8 mouse cellular contexts compared by ENCODE assay signal in the genomic region with DNA sequence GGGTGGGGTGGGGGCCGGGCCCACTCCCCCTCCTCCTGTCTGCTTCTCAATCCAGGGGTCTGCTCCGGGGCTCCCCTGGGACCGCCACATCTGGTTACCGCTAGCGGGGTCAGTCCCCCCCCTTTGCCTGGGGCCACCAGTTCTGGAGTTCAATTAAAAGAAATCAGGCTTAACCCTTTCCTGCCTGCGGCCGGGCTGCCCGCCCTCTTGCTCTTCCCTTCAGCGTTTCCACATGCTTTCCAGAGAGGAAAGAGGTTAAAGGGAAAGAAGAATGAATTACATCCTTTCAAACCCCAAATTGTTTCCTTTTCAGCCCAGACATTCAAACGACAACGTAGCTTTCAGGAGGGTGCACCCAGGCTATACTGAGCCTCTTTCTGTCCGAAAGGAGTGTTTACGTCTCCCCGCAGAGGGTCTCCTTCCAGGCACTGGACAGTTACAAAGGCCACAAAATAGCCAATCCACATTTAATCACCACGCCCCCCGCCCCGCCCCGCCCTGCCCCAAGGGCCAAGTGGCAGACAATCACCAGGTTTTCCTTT. TPM values are rescaled to one million over a fixed set of nuclear protein-coding genes. Genes with fewer than 3 reads are reported as not detected.
DNase-seq lines count a peak whose midpoint lies in the region; ATAC-seq and TF ChIP-seq lines count a peak whose summit lies in the region.

No protein-coding gene starts in this region.

- no peaks in the 10 kb centered on the region for H3K36me3 ChIP-seq in thymus, adult 2 months (ENCODE audit: control insufficient read depth, insufficient read depth, low read length)
- no peaks in the 10 kb centered on the region for H3K36me3 ChIP-seq in heart, embryonic 15.5 days
- no peaks in the 10 kb centered on the region for H3K36me3 ChIP-seq in limb, embryonic 14.5 days (ENCODE audit: control insufficient read depth, insufficient read depth, low read length)
- H3K36me3 ChIP-seq in stomach, embryonic 14.5 days (ENCODE audit: control insufficient read depth, insufficient read depth, low read length) = no peaks in the 10 kb centered on the region

- no peak overlapping the region for H3K27ac ChIP-seq in thymus, adult 2 months (ENCODE audit: control insufficient read depth, insufficient read depth, low read length)
- H3K27ac ChIP-seq in heart, embryonic 15.5 days = peak overlapping the region; percentile 88
- H3K27ac ChIP-seq in limb, embryonic 14.5 days (replicated peaks; ENCODE audit: low read depth, low read length) = peak overlapping the region; percentile 94
- H3K27ac ChIP-seq in stomach, embryonic 14.5 days (ENCODE audit: low read length) = no peak overlapping the region

- H3K4me3 ChIP-seq in thymus, adult 2 months (ENCODE audit: control insufficient read depth, insufficient read depth, low read length) = peak overlapping the region; percentile 87
- H3K4me3 ChIP-seq in heart, embryonic 15.5 days = peak overlapping the region; percentile 81
- H3K4me3 ChIP-seq in limb, embryonic 14.5 days (replicated peaks; ENCODE audit: low read length) = peak overlapping the region; percentile 78
- peak overlapping the region; percentile 49 for H3K4me3 ChIP-seq in stomach, embryonic 14.5 days (ENCODE audit: low read depth, low read length)

- TF ChIP-seq POLR2A in thymus, adult 2 months (IDR thresholded peaks at IDR 0.05; ENCODE audit: control insufficient read depth, extremely low read depth, insufficient read depth, low read length, poor library complexity) = no peak
- no peak for TF ChIP-seq POLR2A in limb, embryonic 14.5 days (IDR thresholded peaks at IDR 0.05; ENCODE audit: borderline replicate concordance, extremely low read depth, insufficient read depth, insufficient read length)

- peak overlapping the region; percentile 97 for H3K4me2 ChIP-seq in heart, embryonic 15.5 days
- peak overlapping the region; percentile 90 for H3K4me2 ChIP-seq in limb, embryonic 14.5 days (replicated peaks; ENCODE audit: low read depth, low read length, severe bottlenecking)
- H3K4me2 ChIP-seq in stomach, embryonic 14.5 days (replicated peaks; ENCODE audit: low read depth, low read length) = peak overlapping the region; percentile 98

- DNase-seq in thymus, adult 2 months = peak; percentile 24
- no peak for DNase-seq in thymus, adult 18-20 months
- peak; percentile 73 for DNase-seq in limb, embryonic 14.5 days (ENCODE audit: low spot score)
- DNase-seq in frontal cortex, postnatal 14 days (ENCODE audit: low spot score in 2 of 2) = no peak
- DNase-seq in left cerebral cortex, adult 11 months (ENCODE audit: low spot score) = no peak
- DNase-seq in cerebellum, postnatal 4 days (ENCODE audit: low spot score in 2 of 2) = no peak

- peak overlapping the region; percentile 62 for H3K9ac ChIP-seq in heart, embryonic 15.5 days
- H3K9ac ChIP-seq in limb, embryonic 14.5 days (ENCODE audit: low read depth, low read length, severe bottlenecking) = peak overlapping the region; percentile 95
- no peak overlapping the region for H3K9ac ChIP-seq in stomach, embryonic 14.5 days (replicated peaks; ENCODE audit: low read depth, low read length)

- WGBS in thymus, adult 2 months = 9% methylated on average over 18 of the region's 18 CpGs
- 3% methylated on average over 18 of the region's 18 CpGs for WGBS in heart, embryonic 15.5 days
- WGBS in limb, embryonic 14.5 days = 2% methylated on average over 18 of the region's 18 CpGs
- WGBS in stomach, embryonic 14.5 days = 6% methylated on average over 18 of the region's 18 CpGs

- peaks cover 29% of the 10 kb centered on the region for H3K4me1 ChIP-seq in thymus, adult 2 months (replicated peaks; ENCODE audit: control insufficient read depth, insufficient read depth, low read length)
- peaks cover 39% of the 10 kb centered on the region for H3K4me1 ChIP-seq in heart, embryonic 15.5 days (replicated peaks)
- H3K4me1 ChIP-seq in limb, embryonic 14.5 days (ENCODE audit: control insufficient read depth, insufficient read depth, low read length) = peaks cover 58% of the 10 kb centered on the region
- peaks cover 31% of the 10 kb centered on the region for H3K4me1 ChIP-seq in stomach, embryonic 14.5 days (ENCODE audit: control insufficient read depth, insufficient read depth, low read length)

- TF ChIP-seq CTCF in thymus, adult 2 months (IDR thresholded peaks at IDR 0.05; ENCODE audit: borderline replicate concordance, control insufficient read depth, extremely low read depth, insufficient read depth, low read length, poor library complexity) = no peak

- ATAC-seq in heart, embryonic 15.5 days (replicated peaks; ENCODE audit: insufficient number of reproducible peaks, insufficient read depth, low FRiP score, low read depth) = no peak
- ATAC-seq in limb, embryonic 14.5 days (ENCODE audit: low FRiP score, low read depth) = peak; percentile 17; the same call in 1 of the 2 replicates
- no peak for ATAC-seq in stomach, embryonic 14.5 days (ENCODE audit: insufficient number of reproducible peaks, insufficient read depth, low FRiP score, low read depth)

- H3K9me3 ChIP-seq in heart, embryonic 15.5 days (replicated peaks) = no peaks in the 10 kb centered on the region
- H3K9me3 ChIP-seq in limb, embryonic 14.5 days (ENCODE audit: control insufficient read depth, low read length) = no peaks in the 10 kb centered on the region
- H3K9me3 ChIP-seq in stomach, embryonic 14.5 days (ENCODE audit: control insufficient read depth, low read depth, low read length) = no peaks in the 10 kb centered on the region

- 0 out of 2 replicates have a peak, but pooled peaks cover 4% of the 10 kb centered on the region for H3K27me3 ChIP-seq in thymus, adult 2 months (ENCODE audit: control insufficient read depth, insufficient read depth, low read length)
- peaks cover 62% of the 10 kb centered on the region for H3K27me3 ChIP-seq in heart, embryonic 15.5 days
- H3K27me3 ChIP-seq in limb, embryonic 14.5 days (ENCODE audit: control insufficient read depth, insufficient read depth, low read length) = 0 out of 2 replicates have a peak, but pooled peaks cover 3% of the 10 kb centered on the region
- H3K27me3 ChIP-seq in stomach, embryonic 14.5 days (ENCODE audit: control insufficient read depth, insufficient read depth, low read length) = 0 out of 2 replicates have a peak, but pooled peaks cover 5% of the 10 kb centered on the region

RNA-seq across cellular contexts. Expression of gene Fli1, which starts 0.5 kb away (rescaled TPM):
- 28.5 and 33.9 TPM in 2 replicates for polyA plus RNA-seq in thymus, adult 2 months (2012; rRNA removed)
- polyA plus RNA-seq in heart, embryonic 15.5 days (2015; fragmentation: Nextera tagmentation; extraction: Ambion mirVana) = 20.6 and 21.8 TPM in 2 replicates
- polyA plus RNA-seq in limb, embryonic 14.5 days (2012; rRNA removed) = 10.1 and 11.5 TPM in 2 replicates
- polyA plus RNA-seq in limb, embryonic 14.5 days (2014; fragmentation: Nextera tagmentation; extraction: Ambion mirVana) = 22.2 and 25.7 TPM in 2 replicates
- polyA plus RNA-seq in stomach, embryonic 14.5 days (2014; fragmentation: Nextera tagmentation; extraction: Ambion mirVana) = 11.4 and 11.6 TPM in 2 replicates

Comparison
In these comparisons a context has a peak if more than half of its experiments do, and no peak if none do; other contexts are left out.
1. DNase-seq: peak in thymus, adult 2 months (single experiment) and limb, embryonic 14.5 days (single experiment); none in thymus, adult 18-20 months (0 of 2), frontal cortex, postnatal 14 days (0 of 2), left cerebral cortex, adult 11 months (single experiment) and cerebellum, postnatal 4 days (0 of 2).
2. H3K27ac ChIP-seq: peak in heart, embryonic 15.5 days (single experiment) and limb, embryonic 14.5 days (single experiment); none in thymus, adult 2 months (single experiment) and stomach, embryonic 14.5 days (single experiment).
3. Peak in every context shown above with its lines, with median percentiles within 50 percentile points of each other: H3K4me3 ChIP-seq and H3K4me2 ChIP-seq.